Mouse (Mus musculus) liver, postnatal 0 days (tissue): Measurements from ENCODE around the gene Celf2.

Experiments
- CTCF ChIP-seq: sonication (generic); IDR thresholded peaks from 2 replicates; pipeline ENCODE4 v1.5.1; 2016; ENCODE audit warnings: antibody characterized with exemption, low read depth
- EP300 ChIP-seq: IDR thresholded peaks from 2 replicates; pipeline ENCODE4 v1.6.1; 2016; ENCODE audit warnings: antibody characterized with exemption, low read depth, mild to moderate bottlenecking

DNA sequence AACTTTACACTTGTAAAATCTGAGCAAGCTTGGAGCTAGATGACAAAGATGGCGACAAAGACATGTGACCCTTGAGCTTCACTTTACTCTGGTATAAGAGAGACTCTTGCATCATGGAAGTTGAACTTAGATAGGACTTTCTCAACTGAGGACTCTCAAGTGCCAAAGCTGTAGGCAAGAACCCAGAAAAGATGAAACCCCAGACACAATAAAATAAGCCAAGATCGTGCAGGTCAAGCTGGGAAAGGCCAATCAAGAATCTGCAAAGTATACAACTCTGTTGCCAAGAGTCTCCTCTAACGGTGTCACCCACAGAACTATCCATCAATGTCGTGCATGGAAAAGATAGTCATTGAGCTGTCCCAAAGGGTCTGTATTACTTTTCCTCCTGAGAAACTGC lies 558.7 kb downstream of the Celf2 start:
- TF ChIP-seq CTCF (no peak), EP300 (no peak)
